Mouse (Mus musculus) liver, embryonic 14.5 days (tissue): ENCODE measurements around the gene Ptprj.

Experiments used
- CTCF ChIP-seq: IDR thresholded peaks from 2 replicates; pipeline ENCODE4 v1.5.1; 2016; ENCODE audit warnings: antibody characterized with exemption, low read depth, control low read depth
- EP300 ChIP-seq: IDR thresholded peaks from 2 replicates; pipeline ENCODE4 v1.6.1; 2016; ENCODE audit warnings: antibody characterized with exemption, low read depth

- TF ChIP-seq CTCF (no peak), EP300 (no peak)
These were observed 74.3 kb downstream of the Ptprj start for GRCm38 (mm10) chr2:90506143-90506542.
